Mouse (Mus musculus): Measurements from ENCODE around the gene Wnt3.

DNA sequence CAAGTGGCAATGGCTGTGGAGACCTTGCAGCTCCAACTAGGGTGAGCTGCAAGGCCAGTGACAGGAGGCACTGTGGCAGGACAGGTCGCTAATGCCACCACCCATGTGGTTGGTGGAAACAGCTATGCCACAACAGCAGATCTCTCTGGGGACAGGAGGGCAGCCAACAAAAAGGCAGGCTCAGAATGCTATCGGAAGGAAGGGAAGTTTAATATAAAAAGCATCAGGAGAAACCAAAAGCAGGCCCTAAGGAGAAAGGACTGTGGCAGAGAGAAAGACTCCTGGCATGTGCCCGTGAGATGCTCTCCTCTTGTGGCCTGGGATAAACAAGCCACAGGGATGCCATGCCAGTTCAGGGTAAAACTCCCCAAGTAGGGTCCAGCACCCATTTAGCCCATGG lies 57.8 kb downstream of the Wnt3 start:
- TF ChIP-seq GATA1 (IDR thresholded peaks at IDR 0.05; ENCODE audit: borderline replicate concordance, low read length) (no peak), FLI1 (IDR thresholded peaks at IDR 0.05; ENCODE audit: low read length) (no peak)

Measured in megakaryocyte, embryonic 14.5 days (primary cell).